Mouse (Mus musculus) T-helper 2 cell (primary cell): ENCODE results near the gene 4921524J17Rik.

Experiments used
- in situ Hi-C: fragments of 300-600 bp; cut with MboI, MseI; formaldehyde crosslinking; loops from one replicate; pipeline ENCODE4 v1.15.1; 2025; ENCODE audit warnings: high pct_unique_total_duplicates

Gene 4921524J17Rik

GRCm38 (mm10) chr8:85381926-85382325 is 50.7 kb downstream of the 4921524J17Rik start:
- in situ Hi-C loops, result no loop called here

GRCm38 (mm10) chr8:85380824-85381209 is 51.8 kb downstream of the 4921524J17Rik start:
- in situ Hi-C loops, result no loop called here

DNA sequence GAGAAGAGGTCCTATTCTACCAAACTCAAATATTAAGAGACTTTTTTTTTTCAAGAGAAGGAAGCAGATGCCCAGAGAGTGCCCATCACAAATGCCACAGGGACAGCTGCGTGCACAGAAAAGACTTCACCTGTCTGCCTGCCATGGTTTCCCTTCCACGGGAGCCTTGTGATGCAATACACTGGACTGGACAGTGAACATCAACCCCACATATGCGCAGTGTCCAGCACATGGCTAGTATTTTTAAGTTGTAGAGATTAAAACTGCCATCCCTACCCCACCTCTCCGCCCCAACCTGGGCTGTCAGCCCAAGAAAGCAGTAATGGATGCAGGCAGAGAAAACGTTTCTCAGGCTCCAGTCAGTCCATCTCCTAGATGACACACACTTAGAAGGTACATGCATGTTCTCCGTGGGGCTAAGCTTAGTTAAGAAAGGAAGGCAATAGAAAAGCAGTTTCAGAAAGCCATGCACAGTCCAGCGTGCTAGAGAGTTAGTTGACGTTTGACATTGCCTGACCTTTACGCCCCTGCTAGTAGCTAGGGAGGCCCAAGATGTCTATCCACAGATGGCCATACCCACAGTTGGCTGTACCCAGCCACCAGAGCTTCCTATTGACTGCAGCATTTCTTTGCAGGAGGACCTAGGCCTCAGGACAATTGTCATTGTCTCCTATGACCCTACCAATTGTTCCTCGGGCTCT is 52.4 kb downstream of the 4921524J17Rik start:
- in situ Hi-C loops, result no loop called here

GRCm38 (mm10) chr8:85379142-85379781 is 53.4 kb downstream of the 4921524J17Rik start:
- in situ Hi-C loops, result no loop called here

GRCm38 (mm10) chr8:85376516-85376915 is 56.1 kb downstream of the 4921524J17Rik start:
- in situ Hi-C loops, result no loop called here

GRCm38 (mm10) chr8:85374286-85374685 is 58.3 kb downstream of the 4921524J17Rik start:
- in situ Hi-C loops, result loop anchor here (25.0 kb wide), 1 partner anchor 1663 kb away; no protein-coding TSS in a partner anchor

DNA sequence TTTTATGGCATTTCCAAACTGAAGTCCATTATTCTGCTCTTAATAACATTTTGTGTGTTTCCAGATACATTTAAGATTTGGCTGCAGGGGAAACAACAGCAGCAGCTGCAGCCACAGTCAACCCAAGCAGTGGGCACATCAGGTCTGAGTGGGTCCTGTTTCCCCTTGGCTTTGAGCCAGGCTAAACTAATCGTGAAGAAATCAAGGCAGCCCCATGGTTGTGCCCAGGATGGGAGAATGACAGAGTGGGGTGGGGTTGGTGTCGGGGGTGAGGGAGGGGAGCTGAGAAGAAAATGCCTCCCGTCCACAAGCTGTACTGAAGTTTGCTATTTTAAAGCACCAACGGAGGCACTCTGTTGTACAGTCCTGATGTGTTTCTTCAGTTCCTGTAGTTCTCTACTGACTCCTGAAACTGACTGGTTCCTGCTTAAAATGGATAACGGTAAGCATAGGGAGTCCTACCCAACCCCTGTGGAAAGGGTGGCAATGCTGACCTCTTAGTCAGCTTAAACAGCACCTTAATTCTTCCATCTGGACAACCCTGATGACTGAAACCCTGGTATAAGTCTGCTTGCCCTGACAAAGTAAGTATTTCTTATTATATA is 59.1 kb downstream of the 4921524J17Rik start:
- in situ Hi-C loops, result loop anchor here (25.0 kb wide), 1 partner anchor 1664 kb away; no protein-coding TSS in a partner anchor

- in situ Hi-C loops, result loop anchor here (25.0 kb wide), 1 partner anchor 1665 kb away; no protein-coding TSS in a partner anchor
Measured at GRCm38 (mm10) chr8:85372465-85372839, 60.2 kb downstream of the 4921524J17Rik start.

DNA sequence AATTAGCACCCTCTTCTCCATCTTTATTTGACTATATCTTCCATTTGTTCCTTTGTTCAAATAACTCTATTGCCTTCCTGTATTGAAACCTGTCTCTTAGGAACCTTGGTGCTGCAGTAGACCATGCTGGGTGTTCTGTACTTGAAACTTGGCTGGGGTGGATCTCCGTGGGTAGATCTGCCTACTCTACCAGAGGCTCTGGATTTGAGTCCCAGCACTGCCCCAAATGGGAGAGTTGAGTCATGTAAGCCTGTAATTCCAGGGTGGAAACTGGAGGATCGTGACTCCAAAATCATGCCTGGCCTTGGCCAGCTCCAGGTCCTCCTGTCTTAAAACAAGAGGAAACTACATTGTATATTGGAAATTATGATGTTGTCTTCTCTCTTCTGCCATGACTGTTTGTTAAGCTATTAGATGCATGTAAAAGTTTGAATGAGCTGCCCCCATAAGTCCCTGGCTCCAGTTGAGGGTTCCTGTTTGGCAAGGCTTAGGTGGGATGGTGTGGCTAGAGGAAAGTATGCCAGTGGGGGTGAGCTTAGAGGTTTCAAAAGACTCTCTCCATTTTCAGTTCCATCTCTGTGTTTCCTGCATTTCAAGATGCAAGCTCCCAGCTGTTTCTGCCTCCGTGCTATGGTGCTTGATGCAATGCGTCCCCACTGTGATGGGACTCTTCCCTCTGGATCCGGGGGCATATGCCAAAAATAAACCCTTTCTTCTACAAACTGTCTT is 60.7 kb downstream of the 4921524J17Rik start:
- in situ Hi-C loops, result loop anchor here (25.0 kb wide), 1 partner anchor 1665 kb away; no protein-coding TSS in a partner anchor

GRCm38 (mm10) chr8:85365176-85365575 is 67.5 kb downstream of the 4921524J17Rik start:
- in situ Hi-C loops, result loop anchor here (25.0 kb wide), 1 partner anchor 1672 kb away; no protein-coding TSS in a partner anchor

GRCm38 (mm10) chr8:85364628-85365027 is 68.0 kb downstream of the 4921524J17Rik start:
- in situ Hi-C loops, result loop anchor here (25.0 kb wide), 1 partner anchor 1673 kb away; no protein-coding TSS in a partner anchor

DNA sequence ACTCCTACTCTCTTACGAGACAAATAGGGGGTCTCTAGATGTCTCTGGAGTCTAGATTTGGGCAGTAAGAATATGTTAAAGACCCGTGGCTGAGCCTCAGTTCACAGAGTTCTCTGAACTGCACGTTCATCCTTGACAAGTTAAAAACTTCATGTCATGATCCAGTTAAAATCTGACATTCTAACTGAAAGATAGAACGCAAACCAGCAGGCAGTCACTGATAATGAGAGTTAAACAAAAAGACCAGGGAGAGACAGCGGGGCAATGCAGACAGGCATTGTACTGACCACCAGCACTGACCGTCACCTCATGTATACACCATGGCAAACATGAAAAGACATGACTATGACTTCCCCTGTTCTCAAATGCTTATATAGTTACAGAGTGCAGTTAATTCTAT is 69.2 kb downstream of the 4921524J17Rik start:
- in situ Hi-C loops, result loop anchor here (25.0 kb wide), 1 partner anchor 1674 kb away; no protein-coding TSS in a partner anchor

GRCm38 (mm10) chr8:85362211-85362610 is 70.4 kb downstream of the 4921524J17Rik start:
- in situ Hi-C loops, result loop anchor here (25.0 kb wide), 1 partner anchor 1675 kb away; no protein-coding TSS in a partner anchor
